Mouse (Mus musculus) ES-Bruce4 (cell line): ENCODE results near the gene Nt5e.

ENCODE experiments used
- CTCF ChIP-seq: IDR thresholded peaks from one replicate; pipeline ENCODE4 v1.8.1; 2011; ENCODE audit warnings: low read depth, low read length
- EP300 ChIP-seq: IDR thresholded peaks from 2 replicates; pipeline ENCODE4 v1.6.1; 2011; ENCODE audit warnings: low read depth, low read length; ENCODE audit not compliant: insufficient read depth
- POLR2A ChIP-seq: IDR thresholded peaks from one replicate; pipeline ENCODE4 v1.8.1; 2011; ENCODE audit warnings: low read length; ENCODE audit not compliant: insufficient read depth

DNA sequence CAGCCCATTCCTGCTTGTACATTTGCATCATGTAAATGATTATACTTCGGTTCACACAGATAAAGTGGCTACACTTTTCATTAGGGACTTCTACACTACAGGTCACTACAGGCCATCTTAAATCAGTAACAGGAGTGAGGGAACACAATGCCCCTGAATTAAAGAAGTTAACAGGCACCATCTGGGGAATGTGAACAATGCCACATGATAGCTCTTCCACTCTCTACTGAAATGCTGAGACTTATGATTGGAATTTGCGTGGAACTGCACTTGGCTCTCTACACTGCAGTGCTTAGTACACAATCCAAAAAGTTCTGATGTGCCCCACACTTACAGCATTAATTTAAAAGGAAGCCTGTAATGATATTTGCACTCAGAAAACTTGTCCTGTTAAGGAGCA is 47.3 kb upstream of the Nt5e start:
- TF ChIP-seq EP300 (no peak), POLR2A (no peak), CTCF (no peak)
